Mouse (Mus musculus) CH12.LX (cell line): ENCODE data around the gene Ube2h. TPM values are rescaled to one million over a fixed set of nuclear protein-coding genes. Genes with fewer than 3 reads are reported as not detected.

Experiments
- DNase-seq: peaks from one replicate; pipeline ENCODE4 v3.0.0-alpha.2; 2013; ENCODE audit errors: extremely low read depth
- H3K27ac ChIP-seq: 2 replicates; pipeline ENCODE4 v1.5.1; 2012; ENCODE audit warnings: low read depth, mild to moderate bottlenecking, control low read depth, moderate library complexity; ENCODE audit not compliant: insufficient read depth
- H3K27me3 ChIP-seq: replicated peaks from 2 replicates; pipeline ENCODE3; 2012; ENCODE audit warnings: inconsistent platforms
- H3K36me3 ChIP-seq, 2 experiments: replicated peaks in 1 of 2; 2 replicates each; pipeline versions ENCODE3 to v1.6.1; 2012; ENCODE audit warnings: inconsistent platforms in 1 of 2, low read length in 1 of 2, mild to moderate bottlenecking in 1 of 2, mixed read lengths in 1 of 2, moderate library complexity in 1 of 2; ENCODE audit not compliant: control insufficient read depth in 1 of 2, insufficient read depth in 1 of 2
- H3K4me1 ChIP-seq, 2 experiments: 2 replicates each; pipeline ENCODE4 v1.6.1; 2012; ENCODE audit warnings: inconsistent platforms in 1 of 2, moderate library complexity in 1 of 2; ENCODE audit not compliant: insufficient read depth in 2 of 2, control insufficient read depth in 1 of 2
- H3K4me2 ChIP-seq: 2 replicates; pipeline ENCODE4 v1.6.1; 2012; ENCODE audit warnings: low read depth, mild to moderate bottlenecking, control low read depth; ENCODE audit not compliant: poor library complexity, insufficient read depth, severe bottlenecking
- H3K4me3 ChIP-seq, 3 experiments: fragments of 150-350 bp in 1 of 3; sonication (generic) in 1 of 3; replicated peaks in 1 of 3; 2 replicates each; pipeline versions ENCODE3 to v1.5.1; 2011 to 2012; ENCODE audit warnings: low read depth in 2 of 3, low read length in 2 of 3, mild to moderate bottlenecking in 2 of 3, moderate library complexity in 2 of 3, control low read depth in 1 of 3, improper control_type of control experiment in 1 of 3, inconsistent platforms in 1 of 3, mixed read lengths in 1 of 3; ENCODE audit not compliant: poor library complexity in 1 of 3
- H3K79me2 ChIP-seq: replicated peaks from 2 replicates; pipeline ENCODE4 v1.6.1; 2012; ENCODE audit warnings: mild to moderate bottlenecking, moderate library complexity; ENCODE audit not compliant: control insufficient read depth, poor library complexity, insufficient read depth, severe bottlenecking; ENCODE audit errors: extremely low read depth
- H3K9ac ChIP-seq: 2 replicates; pipeline ENCODE4 v1.6.1; 2012; ENCODE audit warnings: low read depth, mild to moderate bottlenecking, control low read depth, moderate library complexity; ENCODE audit not compliant: insufficient read depth
- H3K9me3 ChIP-seq: replicated peaks from 2 replicates; pipeline ENCODE3; 2012; ENCODE audit warnings: low read length, inconsistent platforms, mixed read lengths
- BHLHE40 ChIP-seq: IDR thresholded peaks from 2 replicates; pipeline ENCODE4 v1.6.1; 2011; ENCODE audit warnings: mild to moderate bottlenecking, low read depth, low read length, improper control_type of control experiment
- CHD1 ChIP-seq: IDR thresholded peaks from 2 replicates; pipeline ENCODE4 v1.6.1; 2012; ENCODE audit warnings: low read depth, low read length, improper control_type of control experiment, inconsistent platforms
- CHD2 ChIP-seq: IDR thresholded peaks from 2 replicates; pipeline ENCODE4 v1.6.1; 2011; ENCODE audit warnings: low read length, improper control_type of control experiment
- E2F4 ChIP-seq: IDR thresholded peaks from 2 replicates; pipeline ENCODE4 v1.6.1; 2011; ENCODE audit warnings: low read depth, low read length, improper control_type of control experiment; ENCODE audit not compliant: insufficient replicate concordance
- ELF1 ChIP-seq: IDR thresholded peaks from 2 replicates; pipeline ENCODE4 v1.6.1; 2014; ENCODE audit warnings: low read depth, mild to moderate bottlenecking, inconsistent platforms, low read length, improper control_type of control experiment
- ETS1 ChIP-seq: conservative IDR thresholded peaks from 2 replicates; pipeline ENCODE4 v1.6.1; 2012; ENCODE audit warnings: low read depth, mild to moderate bottlenecking, inconsistent platforms, low read length, improper control_type of control experiment, moderate library complexity
- GABPA ChIP-seq: IDR thresholded peaks from 2 replicates; pipeline ENCODE4 v1.6.1; 2012; ENCODE audit warnings: low read depth, low read length, improper control_type of control experiment, inconsistent platforms; ENCODE audit not compliant: insufficient replicate concordance
- HCFC1 ChIP-seq: IDR thresholded peaks from 2 replicates; pipeline ENCODE4 v1.6.1; 2012; ENCODE audit warnings: low read depth, mild to moderate bottlenecking, inconsistent platforms, low read length, improper control_type of control experiment
- IRF4 ChIP-seq: IDR thresholded peaks from 2 replicates; pipeline ENCODE4 v1.6.1; 2014; ENCODE audit warnings: low read depth, mild to moderate bottlenecking, inconsistent platforms, low read length, improper control_type of control experiment
- JUN ChIP-seq: IDR thresholded peaks from 2 replicates; pipeline ENCODE4 v1.6.1; 2011; ENCODE audit warnings: low read depth, mild to moderate bottlenecking, low read length, improper control_type of control experiment, moderate library complexity; ENCODE audit not compliant: insufficient read depth
- JUND ChIP-seq: conservative IDR thresholded peaks from 2 replicates; pipeline ENCODE4 v1.6.1; 2011; ENCODE audit warnings: low read depth, low read length, improper control_type of control experiment
- KAT2A ChIP-seq: IDR thresholded peaks from 2 replicates; pipeline ENCODE4 v1.6.1; 2012; ENCODE audit warnings: low read length, improper control_type of control experiment, inconsistent platforms; ENCODE audit not compliant: insufficient replicate concordance
- MAZ ChIP-seq: IDR thresholded peaks from 2 replicates; pipeline ENCODE4 v1.6.1; 2012; ENCODE audit warnings: low read depth, mild to moderate bottlenecking, inconsistent platforms, low read length, improper control_type of control experiment, moderate library complexity
- MEF2A ChIP-seq: IDR thresholded peaks from 2 replicates; pipeline ENCODE4 v1.6.1; 2014; ENCODE audit warnings: low read depth, mild to moderate bottlenecking, inconsistent platforms, low read length, improper control_type of control experiment, borderline replicate concordance
- MXI1 ChIP-seq: IDR thresholded peaks from 2 replicates; pipeline ENCODE4 v1.6.1; 2011; ENCODE audit warnings: mild to moderate bottlenecking, low read depth, low read length, improper control_type of control experiment
- MYC ChIP-seq: IDR thresholded peaks from 2 replicates; pipeline ENCODE4 v1.6.1; 2011; ENCODE audit warnings: low read depth, mild to moderate bottlenecking, improper control_type of control experiment, low read length
- NELFE ChIP-seq: IDR thresholded peaks from 2 replicates; pipeline ENCODE4 v1.6.1; 2011; ENCODE audit warnings: low read depth, low read length, improper control_type of control experiment
- PAX5 ChIP-seq: IDR thresholded peaks from 2 replicates; pipeline ENCODE4 v1.6.1; 2012; ENCODE audit warnings: low read length, inconsistent platforms, mixed read lengths
- POLR2A ChIP-seq: IDR thresholded peaks from 2 replicates; pipeline ENCODE4 v1.6.1; 2011; ENCODE audit warnings: low read depth, mild to moderate bottlenecking, improper control_type of control experiment, low read length
- RAD21 ChIP-seq: IDR thresholded peaks from 2 replicates; pipeline ENCODE4 v1.6.1; 2011; ENCODE audit warnings: low read depth, mild to moderate bottlenecking, low read length, improper control_type of control experiment, moderate library complexity
- SIN3A ChIP-seq: IDR thresholded peaks from 2 replicates; pipeline ENCODE4 v1.6.1; 2012; ENCODE audit warnings: low read length, improper control_type of control experiment, inconsistent platforms
- SMC3 ChIP-seq: IDR thresholded peaks from 2 replicates; pipeline ENCODE4 v1.6.1; 2011; ENCODE audit warnings: low read depth, low read length, improper control_type of control experiment
- TBP ChIP-seq: conservative IDR thresholded peaks from 2 replicates; pipeline ENCODE4 v1.6.1; 2011; ENCODE audit warnings: low read depth, low read length, improper control_type of control experiment
- UBTF ChIP-seq: IDR thresholded peaks from 2 replicates; pipeline ENCODE4 v1.6.1; 2012; ENCODE audit warnings: low read depth, mild to moderate bottlenecking, inconsistent platforms, low read length, improper control_type of control experiment, moderate library complexity
- USF1 ChIP-seq: IDR thresholded peaks from 2 replicates; pipeline ENCODE4 v1.6.1; 2014; ENCODE audit warnings: low read depth, mild to moderate bottlenecking, inconsistent platforms, low read length, improper control_type of control experiment
- USF2 ChIP-seq: conservative IDR thresholded peaks from 2 replicates; pipeline ENCODE4 v1.6.1; 2011; ENCODE audit warnings: low read depth, low read length, improper control_type of control experiment
- ZMIZ1 ChIP-seq: IDR thresholded peaks from 2 replicates; pipeline ENCODE4 v1.6.1; 2012; ENCODE audit warnings: low read depth, mild to moderate bottlenecking, inconsistent platforms, low read length, improper control_type of control experiment
- dilution Hi-C: fragments of 300-500 bp; cut with MboI; formaldehyde crosslinking; loops from 2 replicates; pipeline ENCODE4 v1.14.3; 2020; ENCODE audit warnings: low sequenced_read_pairs; ENCODE audit not compliant: extremely low pct_unique_long_range_greater_than_20kb, extremely low pct_ligation_motif_present
- in situ Hi-C: fragments of 300-500 bp; cut with MboI; formaldehyde crosslinking; loops from 3 replicates; pipeline ENCODE4 v1.14.3; 2019; ENCODE audit warnings: low sequenced_read_pairs, low pct_ligation_motif_present, low pct_unique_long_range_greater_than_20kb, mixed read lengths
- polyA plus RNA-seq: library from polyadenylated mRNA; unstranded; fragments of >175 nt; gene quantifications from 2 replicates; pipeline ENCODE4 v1.2.1, GENCODE M21; 2012; ENCODE audit warnings: low read depth; ENCODE audit not compliant: insufficient read length
- total RNA-seq, 2 experiments: library from RNA; depleted of rRNA; stranded (reverse); fragments of 300-350 nt in 1 of 2; fragments of >200 nt in 1 of 2; gene quantifications; 2 replicates each; pipeline ENCODE4 v1.2.3; 2012 to 2014

Gene Ube2h
- total and polyA plus RNA-seq, 3 experiments = 6.1 to 13.4 (median 13.4) TPM

GRCm38 (mm10) chr6:30269846-30270245 is 34.5 kb downstream of the Ube2h start:
- Histone ChIP-seq H3K36me3 (peaks cover 13 to 78% of the 10 kb centered on the region in 2 experiments), H3K4me1 (peaks cover 0 to 32% of the 10 kb centered on the region in 2 experiments; a peak in 2 of 4 replicates), H3K9ac (no peak overlapping the region), H3K4me2 (no peak overlapping the region), H3K79me2 (no peaks in the 10 kb centered on the region), H3K27me3 (no peaks in the 10 kb centered on the region), H3K27ac (no peak overlapping the region), H3K9me3 (no peaks in the 10 kb centered on the region), H3K4me3 (no peak overlapping the region)
- dilution Hi-C loops = no loop called here
- no peak for DNase-seq
- TF ChIP-seq ELF1 (no peak), E2F4 (no peak), ETS1 (no peak), MAZ (no peak), JUN (no peak), MEF2A (no peak), JUND (no peak), MXI1 (no peak), SMC3 (no peak), UBTF (no peak), GABPA (no peak), BHLHE40 (no peak), TBP (no peak), RAD21 (no peak), IRF4 (no peak), PAX5 (no peak), SIN3A (no peak), CHD2 (no peak), USF2 (no peak)
- in situ Hi-C loops = no loop called here

- peaks cover 0 to 24% of the 10 kb centered on the region in 2 experiments; a peak in 2 of 4 replicates for H3K4me1 ChIP-seq
- no peak overlapping the region for H3K27ac ChIP-seq
- TF ChIP-seq SIN3A (no peak), POLR2A (no peak), USF1 (no peak), HCFC1 (no peak), CHD1 (no peak), RAD21 (no peak), NELFE (no peak), KAT2A (no peak), PAX5 (no peak), ZMIZ1 (no peak), MYC (no peak)
- H3K4me2 ChIP-seq = no peak overlapping the region
- no peak for DNase-seq
- H3K9me3 ChIP-seq = no peaks in the 10 kb centered on the region
- no peak overlapping the region for H3K4me3 ChIP-seq
- dilution Hi-C loops (no loop called here), in situ Hi-C loops (no loop called here)
- H3K9ac ChIP-seq = no peak overlapping the region
- no peaks in the 10 kb centered on the region for H3K79me2 ChIP-seq
- H3K27me3 ChIP-seq = no peaks in the 10 kb centered on the region
- peaks cover 16 to 78% of the 10 kb centered on the region in 2 experiments for H3K36me3 ChIP-seq
Observed at GRCm38 (mm10) chr6:30267486-30267885, 36.9 kb downstream of the Ube2h start.
